Mouse (Mus musculus) CH12.LX (cell line): Measurements from ENCODE around the gene Eif4g3. TPM values are rescaled to one million over a fixed set of nuclear protein-coding genes. Genes with fewer than 3 reads are reported as not detected.

Experiments
- DNase-seq: peaks from one replicate; pipeline ENCODE4 v3.0.0-alpha.2; 2013; ENCODE audit errors: extremely low read depth
- H3K27ac ChIP-seq: 2 replicates; pipeline ENCODE4 v1.5.1; 2012; ENCODE audit warnings: low read depth, mild to moderate bottlenecking, control low read depth, moderate library complexity; ENCODE audit not compliant: insufficient read depth
- H3K27me3 ChIP-seq: replicated peaks from 2 replicates; pipeline ENCODE3; 2012; ENCODE audit warnings: inconsistent platforms
- H3K36me3 ChIP-seq, 2 experiments: replicated peaks in 1 of 2; 2 replicates each; pipeline versions ENCODE3 to v1.6.1; 2012; ENCODE audit warnings: inconsistent platforms in 1 of 2, low read length in 1 of 2, mild to moderate bottlenecking in 1 of 2, mixed read lengths in 1 of 2, moderate library complexity in 1 of 2; ENCODE audit not compliant: control insufficient read depth in 1 of 2, insufficient read depth in 1 of 2
- H3K4me1 ChIP-seq, 2 experiments: 2 replicates each; pipeline ENCODE4 v1.6.1; 2012; ENCODE audit warnings: inconsistent platforms in 1 of 2, moderate library complexity in 1 of 2; ENCODE audit not compliant: insufficient read depth in 2 of 2, control insufficient read depth in 1 of 2
- H3K4me2 ChIP-seq: 2 replicates; pipeline ENCODE4 v1.6.1; 2012; ENCODE audit warnings: low read depth, mild to moderate bottlenecking, control low read depth; ENCODE audit not compliant: poor library complexity, insufficient read depth, severe bottlenecking
- H3K4me3 ChIP-seq, 3 experiments: fragments of 150-350 bp in 1 of 3; sonication (generic) in 1 of 3; replicated peaks in 1 of 3; 2 replicates each; pipeline versions ENCODE3 to v1.5.1; 2011 to 2012; ENCODE audit warnings: low read depth in 2 of 3, low read length in 2 of 3, mild to moderate bottlenecking in 2 of 3, moderate library complexity in 2 of 3, control low read depth in 1 of 3, improper control_type of control experiment in 1 of 3, inconsistent platforms in 1 of 3, mixed read lengths in 1 of 3; ENCODE audit not compliant: poor library complexity in 1 of 3
- H3K79me2 ChIP-seq: replicated peaks from 2 replicates; pipeline ENCODE4 v1.6.1; 2012; ENCODE audit warnings: mild to moderate bottlenecking, moderate library complexity; ENCODE audit not compliant: control insufficient read depth, poor library complexity, insufficient read depth, severe bottlenecking; ENCODE audit errors: extremely low read depth
- H3K9ac ChIP-seq: 2 replicates; pipeline ENCODE4 v1.6.1; 2012; ENCODE audit warnings: low read depth, mild to moderate bottlenecking, control low read depth, moderate library complexity; ENCODE audit not compliant: insufficient read depth
- H3K9me3 ChIP-seq: replicated peaks from 2 replicates; pipeline ENCODE3; 2012; ENCODE audit warnings: low read length, inconsistent platforms, mixed read lengths
- BHLHE40 ChIP-seq: IDR thresholded peaks from 2 replicates; pipeline ENCODE4 v1.6.1; 2011; ENCODE audit warnings: mild to moderate bottlenecking, low read depth, low read length, improper control_type of control experiment
- E2F4 ChIP-seq: IDR thresholded peaks from 2 replicates; pipeline ENCODE4 v1.6.1; 2011; ENCODE audit warnings: low read depth, low read length, improper control_type of control experiment; ENCODE audit not compliant: insufficient replicate concordance
- ELF1 ChIP-seq: IDR thresholded peaks from 2 replicates; pipeline ENCODE4 v1.6.1; 2014; ENCODE audit warnings: low read depth, mild to moderate bottlenecking, inconsistent platforms, low read length, improper control_type of control experiment
- EP300 ChIP-seq: IDR thresholded peaks from 2 replicates; pipeline ENCODE4 v1.6.1; 2011; ENCODE audit warnings: low read length, improper control_type of control experiment
- GABPA ChIP-seq: IDR thresholded peaks from 2 replicates; pipeline ENCODE4 v1.6.1; 2012; ENCODE audit warnings: low read depth, low read length, improper control_type of control experiment, inconsistent platforms; ENCODE audit not compliant: insufficient replicate concordance
- KAT2A ChIP-seq: IDR thresholded peaks from 2 replicates; pipeline ENCODE4 v1.6.1; 2012; ENCODE audit warnings: low read length, improper control_type of control experiment, inconsistent platforms; ENCODE audit not compliant: insufficient replicate concordance
- MAX ChIP-seq: IDR thresholded peaks from 2 replicates; pipeline ENCODE4 v1.6.1; 2011; ENCODE audit warnings: low read length, improper control_type of control experiment
- MEF2A ChIP-seq: IDR thresholded peaks from 2 replicates; pipeline ENCODE4 v1.6.1; 2014; ENCODE audit warnings: low read depth, mild to moderate bottlenecking, inconsistent platforms, low read length, improper control_type of control experiment, borderline replicate concordance
- MXI1 ChIP-seq: IDR thresholded peaks from 2 replicates; pipeline ENCODE4 v1.6.1; 2011; ENCODE audit warnings: mild to moderate bottlenecking, low read depth, low read length, improper control_type of control experiment
- MYC ChIP-seq: IDR thresholded peaks from 2 replicates; pipeline ENCODE4 v1.6.1; 2011; ENCODE audit warnings: low read depth, mild to moderate bottlenecking, improper control_type of control experiment, low read length
- NELFE ChIP-seq: IDR thresholded peaks from 2 replicates; pipeline ENCODE4 v1.6.1; 2011; ENCODE audit warnings: low read depth, low read length, improper control_type of control experiment
- PAX5 ChIP-seq: IDR thresholded peaks from 2 replicates; pipeline ENCODE4 v1.6.1; 2012; ENCODE audit warnings: low read length, inconsistent platforms, mixed read lengths
- POLR2A ChIP-seq: IDR thresholded peaks from 2 replicates; pipeline ENCODE4 v1.6.1; 2011; ENCODE audit warnings: low read depth, mild to moderate bottlenecking, improper control_type of control experiment, low read length
- TBP ChIP-seq: conservative IDR thresholded peaks from 2 replicates; pipeline ENCODE4 v1.6.1; 2011; ENCODE audit warnings: low read depth, low read length, improper control_type of control experiment
- TCF12 ChIP-seq: IDR thresholded peaks from 2 replicates; pipeline ENCODE4 v1.6.1; 2014; ENCODE audit warnings: low read depth, mild to moderate bottlenecking, inconsistent platforms, low read length, improper control_type of control experiment
- UBTF ChIP-seq: IDR thresholded peaks from 2 replicates; pipeline ENCODE4 v1.6.1; 2012; ENCODE audit warnings: low read depth, mild to moderate bottlenecking, inconsistent platforms, low read length, improper control_type of control experiment, moderate library complexity
- USF2 ChIP-seq: conservative IDR thresholded peaks from 2 replicates; pipeline ENCODE4 v1.6.1; 2011; ENCODE audit warnings: low read depth, low read length, improper control_type of control experiment
- ZKSCAN1 ChIP-seq: IDR thresholded peaks from 2 replicates; pipeline ENCODE4 v1.6.1; 2012; ENCODE audit warnings: low read depth, inconsistent platforms, low read length, improper control_type of control experiment, borderline replicate concordance
- ZMIZ1 ChIP-seq: IDR thresholded peaks from 2 replicates; pipeline ENCODE4 v1.6.1; 2012; ENCODE audit warnings: low read depth, mild to moderate bottlenecking, inconsistent platforms, low read length, improper control_type of control experiment
- dilution Hi-C: fragments of 300-500 bp; cut with MboI; formaldehyde crosslinking; loops from 2 replicates; pipeline ENCODE4 v1.14.3; 2020; ENCODE audit warnings: low sequenced_read_pairs; ENCODE audit not compliant: extremely low pct_unique_long_range_greater_than_20kb, extremely low pct_ligation_motif_present
- in situ Hi-C: fragments of 300-500 bp; cut with MboI; formaldehyde crosslinking; loops from 3 replicates; pipeline ENCODE4 v1.14.3; 2019; ENCODE audit warnings: low sequenced_read_pairs, low pct_ligation_motif_present, low pct_unique_long_range_greater_than_20kb, mixed read lengths
- polyA plus RNA-seq: library from polyadenylated mRNA; unstranded; fragments of >175 nt; gene quantifications from 2 replicates; pipeline ENCODE4 v1.2.1, GENCODE M21; 2012; ENCODE audit warnings: low read depth; ENCODE audit not compliant: insufficient read length
- total RNA-seq, 2 experiments: library from RNA; depleted of rRNA; stranded (reverse); fragments of 300-350 nt in 1 of 2; fragments of >200 nt in 1 of 2; gene quantifications; 2 replicates each; pipeline ENCODE4 v1.2.3; 2012 to 2014

The Eif4g3 gene
- total and polyA plus RNA-seq, 3 experiments, result 10.8 to 47.2 (median 24.0) TPM

DNA sequence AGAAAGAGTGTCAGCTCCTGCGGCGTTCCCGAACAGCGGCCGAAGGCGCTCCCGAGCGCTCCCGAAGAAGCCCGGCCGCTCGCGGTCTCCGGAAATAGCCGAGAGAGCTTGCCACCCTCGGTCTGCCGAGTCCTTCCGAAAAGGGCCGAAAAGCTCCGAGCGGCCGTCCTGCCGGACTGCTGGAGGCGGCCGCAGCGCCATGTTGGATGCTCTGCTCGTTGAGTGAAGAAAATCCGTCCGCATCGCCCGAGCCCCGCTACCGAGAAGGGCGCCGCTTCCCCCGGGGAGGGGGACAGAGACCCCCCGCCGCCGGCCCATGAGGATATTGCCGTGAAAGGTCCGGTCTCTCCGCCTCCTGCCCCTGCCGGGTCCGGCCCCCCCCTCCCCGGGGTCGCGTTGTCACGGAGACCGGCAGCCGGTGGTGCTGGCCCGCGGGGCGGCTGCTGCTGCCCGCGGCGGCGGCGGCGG lies 503 bp downstream of the Eif4g3 start:
- no peak for TF ChIP-seq GABPA
- TF ChIP-seq KAT2A, result peak; percentile 83; the same call in 1 of the 2 replicates
- no peak for TF ChIP-seq EP300
- TF ChIP-seq MAX, result peak; percentile 4; the same call in 1 of the 2 replicates
- peak; percentile 93 for TF ChIP-seq POLR2A
- TF ChIP-seq TCF12, result peak; percentile 65
- peak; percentile 57; the same call in 1 of the 2 replicates for TF ChIP-seq MYC
- no peak for TF ChIP-seq UBTF
- TF ChIP-seq E2F4, result no peak
- TF ChIP-seq NELFE, result peak; percentile 91
- no peak for TF ChIP-seq PAX5
- TF ChIP-seq TBP, result 0 out of 2 replicates have a peak, but pooled peaks have one; percentile 53
- peak; percentile 89; the same call in 1 of the 2 replicates for TF ChIP-seq ZMIZ1
- no peak for TF ChIP-seq ZKSCAN1
- TF ChIP-seq MEF2A, result peak; percentile 9; the same call in 1 of the 2 replicates
- peak; percentile 66; the same call in 1 of the 2 replicates for TF ChIP-seq ELF1
- no peak for TF ChIP-seq USF2
- TF ChIP-seq BHLHE40, result no peak
- dilution Hi-C loops (no loop called here), in situ Hi-C loops (no loop called here)
- peaks cover 4 to 24% of the 10 kb centered on the region in 2 experiments for H3K4me1 ChIP-seq
- H3K9me3 ChIP-seq, result peaks cover 7% of the 10 kb centered on the region
- no peak overlapping the region for H3K4me2 ChIP-seq
- peaks cover 12 to 26% of the 10 kb centered on the region in 2 experiments for H3K36me3 ChIP-seq
- peak overlapping the region; percentile 44 to 93 (median 72) for H3K4me3 ChIP-seq
- peak overlapping the region; percentile 66 for H3K27ac ChIP-seq
- H3K79me2 ChIP-seq, result peaks cover 36% of the 10 kb centered on the region
- H3K9ac ChIP-seq, result peak overlapping the region; percentile 93
- peak; percentile 89 for DNase-seq
- H3K27me3 ChIP-seq, result peaks cover 6% of the 10 kb centered on the region

DNA sequence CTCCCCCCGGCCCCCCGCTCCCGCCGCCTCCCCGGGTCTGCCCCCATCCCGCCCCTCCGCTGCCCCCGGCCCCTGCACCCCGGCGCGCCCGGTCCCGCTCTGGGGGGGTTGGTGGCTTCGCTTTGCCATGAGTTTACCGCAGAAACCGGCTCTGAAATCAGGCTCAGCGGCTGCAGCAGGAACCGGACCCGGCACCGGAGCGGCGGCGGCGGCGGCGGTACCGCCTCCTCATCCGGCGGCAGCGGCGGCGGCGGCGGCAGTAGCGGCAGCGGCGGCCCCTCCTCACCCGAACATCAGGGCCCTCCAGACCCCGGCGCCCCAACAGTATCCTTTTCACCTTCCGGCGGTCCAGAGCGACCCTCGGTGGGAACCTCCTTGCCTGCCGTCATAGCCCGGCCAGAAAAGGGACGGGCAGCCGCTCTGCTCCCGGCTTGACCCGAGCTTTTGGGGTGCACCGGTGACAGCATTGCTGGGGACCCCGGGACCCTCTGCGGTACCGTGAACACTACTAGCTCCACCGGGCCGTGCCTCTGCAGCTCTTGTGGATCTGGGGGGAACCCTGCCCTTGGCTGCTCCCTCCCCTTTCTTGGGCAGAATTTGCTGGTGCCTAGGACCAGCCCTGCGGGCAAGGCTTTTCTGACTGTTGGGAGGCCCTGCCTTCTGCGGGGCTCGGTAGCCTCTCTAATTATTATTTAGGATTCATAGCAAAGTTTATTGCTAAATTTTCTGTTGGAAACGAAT lies 1.2 kb downstream of the Eif4g3 start:
- H3K79me2 ChIP-seq, result peaks cover 40% of the 10 kb centered on the region
- H3K27me3 ChIP-seq, result peaks cover 6% of the 10 kb centered on the region
- peaks cover 7% of the 10 kb centered on the region for H3K9me3 ChIP-seq
- peak overlapping the region; percentile 24; the same call in 1 of the 2 replicates for H3K27ac ChIP-seq
- H3K36me3 ChIP-seq, result peaks cover 19 to 33% of the 10 kb centered on the region in 2 experiments
- H3K4me2 ChIP-seq, result peak overlapping the region; percentile 56
- H3K9ac ChIP-seq, result peak overlapping the region; percentile 88
- no peak for DNase-seq
- in situ Hi-C loops, result no loop called here
- peaks cover 4 to 24% of the 10 kb centered on the region in 2 experiments for H3K4me1 ChIP-seq
- no peak for TF ChIP-seq BHLHE40
- 0 out of 2 replicates have a peak, but pooled peaks have one; percentile 54 for TF ChIP-seq MXI1
- H3K4me3 ChIP-seq, result peak overlapping the region; percentile 68 to 93 (median 72)
- dilution Hi-C loops, result no loop called here
